Mouse (Mus musculus) ZHBTc4 (cell line): ENCODE data around the gene Dlgap1.

Source experiments
- DNase-seq: peaks from one replicate; pipeline ENCODE4 v3.0.0-alpha.2; 2011; ENCODE audit warnings: low read depth, low spot score

Dlgap1 gene

GRCm38 (mm10) chr17:70838533-70838932 lies 869.7 kb downstream of the Dlgap1 start:
- DNase-seq, result no peak

- no peak for DNase-seq
Measured at GRCm38 (mm10) chr17:70843252-70843651, 874.4 kb downstream of the Dlgap1 start.

- no peak for DNase-seq
Measured at GRCm38 (mm10) chr17:70844971-70845370, 876.1 kb downstream of the Dlgap1 start.

GRCm38 (mm10) chr17:70845543-70845942 lies 876.7 kb downstream of the Dlgap1 start:
- no peak for DNase-seq

GRCm38 (mm10) chr17:70846111-70846644 lies 877.3 kb downstream of the Dlgap1 start:
- DNase-seq, result no peak

GRCm38 (mm10) chr17:70847086-70847485 lies 878.2 kb downstream of the Dlgap1 start:
- peak; percentile 81 for DNase-seq

- peak; percentile 62 for DNase-seq
Measured at GRCm38 (mm10) chr17:70847751-70848510, 879.1 kb downstream of the Dlgap1 start.

GRCm38 (mm10) chr17:70848511-70849398 lies 879.9 kb downstream of the Dlgap1 start:
- DNase-seq, result peak; percentile 93

GRCm38 (mm10) chr17:70849399-70850232 lies 880.7 kb downstream of the Dlgap1 start:
- peak; percentile 91 for DNase-seq

- DNase-seq, result peak; percentile 71
Measured at GRCm38 (mm10) chr17:70850233-70850995, 881.5 kb downstream of the Dlgap1 start.

- DNase-seq, result peak; percentile 88
Measured at GRCm38 (mm10) chr17:70850996-70851991, 882.4 kb downstream of the Dlgap1 start.

- DNase-seq, result no peak
Measured at GRCm38 (mm10) chr17:70852011-70852685, 883.3 kb downstream of the Dlgap1 start.

GRCm38 (mm10) chr17:70852686-70853386 lies 884.0 kb downstream of the Dlgap1 start:
- peak; percentile 83 for DNase-seq

- DNase-seq, result peak; percentile 86
Measured at GRCm38 (mm10) chr17:70853436-70853905, 884.6 kb downstream of the Dlgap1 start, which contains the start of gene Tgif1. Gene Tgif1 (minus strand): TSS chr17:70853546.

- DNase-seq, result peak; percentile 57
Measured at GRCm38 (mm10) chr17:70854021-70854420, 885.1 kb downstream of the Dlgap1 start.

- no peak for DNase-seq
Measured at GRCm38 (mm10) chr17:70856871-70857415, 888.1 kb downstream of the Dlgap1 start.

GRCm38 (mm10) chr17:70858814-70859213 lies 889.9 kb downstream of the Dlgap1 start:
- DNase-seq, result no peak

- no peak for DNase-seq
Measured at GRCm38 (mm10) chr17:70864117-70864516, 895.2 kb downstream of the Dlgap1 start.
